Mouse (Mus musculus) megakaryocyte, embryonic 14.5 days (primary cell): ENCODE measurements around the gene Rbm47. TPM values are rescaled to one million over a fixed set of nuclear protein-coding genes. Genes with fewer than 3 reads are reported as not detected.

Source experiments
- H3K27me3 ChIP-seq: replicated peaks from 2 replicates; pipeline ENCODE3; 2012; ENCODE audit warnings: inconsistent platforms
- H3K36me3 ChIP-seq: replicated peaks from 2 replicates; pipeline ENCODE3; 2012; ENCODE audit warnings: low read length, inconsistent platforms, mixed read lengths
- H3K4me1 ChIP-seq: 2 replicates; pipeline ENCODE4 v1.6.1; 2012; ENCODE audit warnings: inconsistent platforms
- H3K4me3 ChIP-seq: replicated peaks from 2 replicates; pipeline ENCODE3; 2012; ENCODE audit warnings: moderate library complexity, mild to moderate bottlenecking, inconsistent platforms
- H3K9me3 ChIP-seq: 2 replicates; pipeline ENCODE4 v1.6.1; 2012; ENCODE audit warnings: inconsistent platforms
- FLI1 ChIP-seq: IDR thresholded peaks from 2 replicates; pipeline ENCODE4 v1.6.1; 2012; ENCODE audit warnings: low read length, inconsistent platforms, mixed read lengths
- GATA1 ChIP-seq: IDR thresholded peaks from 3 replicates; pipeline ENCODE4 v1.6.1; 2012; ENCODE audit warnings: mixed read lengths, low read length, inconsistent platforms, borderline replicate concordance
- polyA plus RNA-seq: library from polyadenylated mRNA; stranded (reverse); fragments of >175 nt; gene quantifications from 2 replicates; pipeline ENCODE4 v1.2.3, GENCODE M21; 2012; ENCODE audit warnings: low replicate concordance; ENCODE audit not compliant: insufficient read depth

Rbm47 gene
- polyA plus RNA-seq, 1 experiment, result 4.2 TPM

- Histone ChIP-seq H3K9me3 (no peaks in the 10 kb centered on the region), H3K36me3 (no peaks in the 10 kb centered on the region), H3K27me3 (no peaks in the 10 kb centered on the region), H3K4me3 (no peak overlapping the region), H3K4me1 (peaks cover 23% of the 10 kb centered on the region)
- TF ChIP-seq FLI1, result no peak
- TF ChIP-seq GATA1, result no peak
Observed at GRCm38 (mm10) chr5:66080529-66081220, 92.2 kb downstream of the Rbm47 start.

DNA sequence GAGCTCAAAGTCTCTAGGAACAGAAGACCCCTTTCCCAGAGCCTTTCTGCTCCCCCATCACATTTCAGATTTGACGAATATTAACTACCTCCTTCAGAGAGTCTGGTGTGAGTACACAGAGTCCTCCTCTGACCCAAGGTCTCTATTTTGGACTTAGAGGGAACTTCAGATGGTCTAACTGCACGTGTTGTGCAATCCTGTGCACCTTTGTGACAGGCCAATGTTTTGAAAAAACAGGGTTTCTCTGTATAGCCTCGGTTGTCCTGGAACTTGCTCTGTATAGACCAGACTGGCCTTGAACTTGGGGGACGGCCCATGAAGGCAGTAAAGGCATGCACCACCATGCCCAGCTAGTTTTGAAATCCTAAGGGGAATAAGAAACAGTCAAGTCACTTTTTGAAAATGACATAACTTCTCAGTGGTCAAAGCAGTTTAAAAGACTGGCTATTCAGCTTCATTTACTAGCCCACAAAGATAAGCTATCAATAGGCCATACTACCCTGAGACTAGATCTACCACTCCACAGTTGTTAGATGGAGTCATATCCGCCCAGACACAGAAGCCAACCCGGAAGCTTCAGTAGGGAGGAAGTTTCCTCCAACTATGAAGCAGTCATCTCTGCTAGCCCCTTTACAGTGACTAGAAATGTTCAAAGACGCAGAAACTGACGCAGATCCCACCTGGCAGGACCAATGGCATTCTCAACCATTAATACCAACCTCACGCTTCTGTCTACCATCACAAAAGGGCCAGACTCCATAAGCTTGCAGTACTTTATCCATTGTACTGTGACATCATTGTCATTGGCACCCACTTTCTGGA lies 93.3 kb downstream of the Rbm47 start:
- Histone ChIP-seq H3K4me1 (peaks cover 34% of the 10 kb centered on the region), H3K9me3 (no peaks in the 10 kb centered on the region), H3K36me3 (no peaks in the 10 kb centered on the region), H3K4me3 (no peak overlapping the region), H3K27me3 (no peaks in the 10 kb centered on the region)
- no peak for TF ChIP-seq FLI1
- no peak for TF ChIP-seq GATA1

GRCm38 (mm10) chr5:66078491-66079012 lies 94.4 kb downstream of the Rbm47 start:
- Histone ChIP-seq H3K27me3 (no peaks in the 10 kb centered on the region), H3K36me3 (peaks cover 4% of the 10 kb centered on the region), H3K4me3 (no peak overlapping the region), H3K4me1 (peaks cover 43% of the 10 kb centered on the region), H3K9me3 (no peaks in the 10 kb centered on the region)
- TF ChIP-seq FLI1 (no peak), GATA1 (no peak)

- TF ChIP-seq GATA1 (no peak), FLI1 (no peak)
- Histone ChIP-seq H3K4me1 (peaks cover 38% of the 10 kb centered on the region), H3K36me3 (peaks cover 4% of the 10 kb centered on the region)
Observed at GRCm38 (mm10) chr5:66077416-66077815, 95.5 kb downstream of the Rbm47 start.

GRCm38 (mm10) chr5:66076685-66077301 lies 96.1 kb downstream of the Rbm47 start:
- Histone ChIP-seq H3K4me3 (no peak overlapping the region), H3K27me3 (no peaks in the 10 kb centered on the region), H3K9me3 (no peaks in the 10 kb centered on the region), H3K4me1 (peaks cover 35% of the 10 kb centered on the region), H3K36me3 (peaks cover 4% of the 10 kb centered on the region)
- TF ChIP-seq GATA1 (no peak), FLI1 (no peak)

More at GRCm38 (mm10) chr5:66077416-66077815, 95.5 kb downstream of the Rbm47 start:
- H3K9me3 ChIP-seq, result no peaks in the 10 kb centered on the region
- no peak overlapping the region for H3K4me3 ChIP-seq
- H3K27me3 ChIP-seq, result no peaks in the 10 kb centered on the region

DNA sequence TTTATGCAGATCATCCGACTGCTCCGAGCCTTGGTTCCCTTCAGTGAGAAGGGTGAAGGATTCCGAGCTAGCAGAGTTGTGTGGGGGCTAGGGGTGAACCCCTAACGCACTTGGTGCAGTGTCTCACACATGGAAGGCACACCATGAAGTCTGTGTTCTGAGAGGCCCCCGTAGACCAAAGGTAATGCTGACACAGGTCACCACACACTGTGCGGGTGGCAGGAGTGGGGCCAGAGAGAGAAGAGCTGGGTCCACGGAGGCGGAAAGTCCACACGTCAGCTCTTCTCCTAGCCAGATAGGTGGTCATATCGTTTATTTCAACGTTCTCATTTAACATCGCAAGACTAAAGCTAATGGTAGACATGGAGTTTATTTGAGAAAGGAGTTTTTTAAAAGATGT lies 97.0 kb downstream of the Rbm47 start:
- Histone ChIP-seq H3K27me3 (no peaks in the 10 kb centered on the region), H3K9me3 (no peaks in the 10 kb centered on the region), H3K4me3 (no peak overlapping the region), H3K36me3 (peaks cover 4% of the 10 kb centered on the region), H3K4me1 (peaks cover 35% of the 10 kb centered on the region)
- TF ChIP-seq GATA1, result no peak
- TF ChIP-seq FLI1, result no peak

- H3K9me3 ChIP-seq, result no peaks in the 10 kb centered on the region
- no peaks in the 10 kb centered on the region for H3K27me3 ChIP-seq
- peak overlapping the region; percentile 62 for H3K4me3 ChIP-seq
- H3K4me1 ChIP-seq, result peaks cover 40% of the 10 kb centered on the region
- H3K36me3 ChIP-seq, result peaks cover 4% of the 10 kb centered on the region
- TF ChIP-seq GATA1 (no peak), FLI1 (no peak; the same call in 1 of the 2 replicates)
Observed at GRCm38 (mm10) chr5:66075032-66075488, 97.9 kb downstream of the Rbm47 start.

- no peaks in the 10 kb centered on the region for H3K27me3 ChIP-seq
- peaks cover 47% of the 10 kb centered on the region for H3K4me1 ChIP-seq
- H3K36me3 ChIP-seq, result peaks cover 4% of the 10 kb centered on the region
- H3K4me3 ChIP-seq, result no peak overlapping the region
- TF ChIP-seq GATA1 (no peak), FLI1 (no peak)
- H3K9me3 ChIP-seq, result no peaks in the 10 kb centered on the region
Observed at GRCm38 (mm10) chr5:66074235-66074634, 98.7 kb downstream of the Rbm47 start.

GRCm38 (mm10) chr5:66073604-66074164 lies 99.2 kb downstream of the Rbm47 start:
- Histone ChIP-seq H3K4me3 (no peak overlapping the region), H3K4me1 (peaks cover 51% of the 10 kb centered on the region), H3K27me3 (no peaks in the 10 kb centered on the region), H3K36me3 (peaks cover 4% of the 10 kb centered on the region), H3K9me3 (no peaks in the 10 kb centered on the region)
- TF ChIP-seq GATA1 (no peak), FLI1 (no peak)
